Mouse (Mus musculus) yolk sac, embryonic 10.5 days (tissue): Measurements from ENCODE around the gene Slc12a8.

Source experiments
- DNase-seq: peaks from one replicate; pipeline ENCODE4 v3.0.0-alpha.2; 2017; ENCODE audit warnings: low spot score

Gene Slc12a8

GRCm38 (mm10) chr16:33698277-33698790 is 181.2 kb downstream of the Slc12a8 start:
- no peak for DNase-seq

GRCm38 (mm10) chr16:33700584-33700983 is 183.5 kb downstream of the Slc12a8 start:
- DNase-seq: no peak

- DNase-seq: no peak
Measured at GRCm38 (mm10) chr16:33701872-33702271, 184.7 kb downstream of the Slc12a8 start.

GRCm38 (mm10) chr16:33704289-33704688 is 187.2 kb downstream of the Slc12a8 start:
- no peak for DNase-seq

- no peak for DNase-seq
Measured at GRCm38 (mm10) chr16:33705258-33705657, 188.1 kb downstream of the Slc12a8 start.

- no peak for DNase-seq
Measured at GRCm38 (mm10) chr16:33706111-33706890, 189.2 kb downstream of the Slc12a8 start.

- DNase-seq: no peak
Measured at GRCm38 (mm10) chr16:33708031-33708430, 190.9 kb downstream of the Slc12a8 start.

GRCm38 (mm10) chr16:33708585-33709397 is 191.7 kb downstream of the Slc12a8 start:
- no peak for DNase-seq
